Mouse (Mus musculus): Measurements from ENCODE around the gene Peli2. TPM values are rescaled to one million over a fixed set of nuclear protein-coding genes. Genes with fewer than 3 reads are reported as not detected.

The Peli2 gene
- total and polyA plus RNA-seq, 3 experiments = not detected

DNA sequence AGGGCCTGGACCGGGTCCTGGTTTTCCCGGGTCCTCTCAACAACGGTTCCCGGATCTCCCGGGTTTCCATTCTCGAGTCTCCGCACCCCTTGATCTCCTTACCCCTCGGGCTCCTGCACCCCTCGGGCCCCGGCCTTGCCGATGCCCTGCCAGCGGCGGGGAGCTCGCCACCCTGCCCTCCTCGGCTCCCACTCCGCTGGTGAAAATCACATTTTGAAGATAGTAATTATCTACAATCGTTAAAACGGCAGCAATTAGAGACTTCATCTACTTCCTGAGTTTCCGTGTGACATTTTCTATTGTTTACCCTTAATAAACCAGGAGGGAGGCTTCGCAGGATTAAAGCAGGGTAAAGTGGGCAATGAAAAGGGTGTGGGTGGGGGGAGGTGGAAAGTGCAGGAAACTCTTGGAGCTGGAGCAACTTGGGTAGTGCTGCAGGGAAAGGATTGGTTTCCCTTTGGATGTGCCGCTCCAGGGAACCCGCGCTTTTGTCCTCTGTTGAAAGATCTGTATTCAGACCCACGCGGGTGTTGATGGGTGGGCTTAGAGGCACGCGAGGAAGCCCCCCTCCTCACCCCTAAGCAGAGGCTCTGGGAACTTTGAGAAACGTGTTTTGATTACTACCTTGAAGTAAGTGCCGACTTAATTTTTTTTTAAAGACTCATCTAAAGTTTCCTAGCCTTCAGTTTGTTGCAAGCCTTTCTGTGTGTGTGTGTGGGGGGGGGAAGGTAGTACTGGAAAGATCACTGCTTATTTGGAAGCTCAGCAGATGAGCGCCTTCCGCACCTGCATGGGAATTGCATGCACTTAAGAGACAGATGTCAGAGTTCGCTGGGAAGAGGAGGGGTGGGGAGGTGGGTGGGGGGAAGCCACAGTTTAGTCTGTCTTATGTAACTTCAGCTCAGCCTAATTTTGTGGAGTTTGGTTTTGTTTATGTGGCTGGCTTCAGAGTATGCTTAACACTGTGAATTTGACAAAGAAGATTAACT is 1.2 kb downstream of the Peli2 start:
- in situ Hi-C loops (cut with MboI; ENCODE audit: low pct_ligation_motif_present, low pct_unique_long_range_greater_than_20kb, low sequenced_read_pairs) (no loop called here), dilution Hi-C loops (cut with MboI; ENCODE audit: extremely low pct_ligation_motif_present, extremely low pct_unique_long_range_greater_than_20kb, low sequenced_read_pairs) (no loop called here)
- no peak overlapping the region for H3K9ac ChIP-seq (ENCODE audit: insufficient read depth, low read depth)
- H3K27me3 ChIP-seq (replicated peaks) = no peaks in the 10 kb centered on the region
- H3K36me3 ChIP-seq (replicated peaks in 1 of 2; ENCODE audit: control insufficient read depth in 1 of 2, insufficient read depth in 1 of 2, low read length in 1 of 2) = no peaks in the 10 kb centered on the region
- H3K4me3 ChIP-seq (replicated peaks in 1 of 3; ENCODE audit: low read depth in 2 of 3, low read length in 2 of 3, poor library complexity in 1 of 3) = no peak overlapping the region
- peaks cover 3 to 16% of the 10 kb centered on the region in 2 experiments; a peak in 3 of 4 replicates for H3K4me1 ChIP-seq (ENCODE audit: control insufficient read depth in 1 of 2, insufficient read depth in 2 of 2)
- H3K4me2 ChIP-seq (ENCODE audit: insufficient read depth, low read depth, poor library complexity, severe bottlenecking) = no peak overlapping the region
- no peaks in the 10 kb centered on the region for H3K79me2 ChIP-seq (replicated peaks; ENCODE audit: control insufficient read depth, extremely low read depth, insufficient read depth, poor library complexity, severe bottlenecking)
- TF ChIP-seq MAX (IDR thresholded peaks at IDR 0.05; ENCODE audit: low read length) (no peak), MAFK (IDR thresholded peaks at IDR 0.05; ENCODE audit: insufficient replicate concordance, low read length) (no peak), UBTF (IDR thresholded peaks at IDR 0.05; ENCODE audit: low read depth, low read length) (no peak), GABPA (IDR thresholded peaks at IDR 0.05; ENCODE audit: insufficient replicate concordance, low read depth, low read length) (no peak), RAD21 (IDR thresholded peaks at IDR 0.05; ENCODE audit: low read depth, low read length) (no peak), ELF1 (IDR thresholded peaks at IDR 0.05; ENCODE audit: low read depth, low read length) (no peak), SMC3 (IDR thresholded peaks at IDR 0.05; ENCODE audit: low read depth, low read length) (no peak), USF1 (IDR thresholded peaks at IDR 0.05; ENCODE audit: low read depth, low read length) (no peak), TCF12 (IDR thresholded peaks at IDR 0.05; ENCODE audit: low read depth, low read length) (no peak), E2F4 (IDR thresholded peaks at IDR 0.05; ENCODE audit: insufficient replicate concordance, low read depth, low read length) (no peak), SIN3A (IDR thresholded peaks at IDR 0.05; ENCODE audit: low read length) (no peak), KAT2A (IDR thresholded peaks at IDR 0.05; ENCODE audit: insufficient replicate concordance, low read length) (no peak), MEF2A (IDR thresholded peaks at IDR 0.05; ENCODE audit: borderline replicate concordance, low read depth, low read length) (no peak), POLR2A (IDR thresholded peaks at IDR 0.05; ENCODE audit: low read depth, low read length) (no peak), JUN (IDR thresholded peaks at IDR 0.05; ENCODE audit: insufficient read depth, low read depth, low read length) (no peak), CHD1 (IDR thresholded peaks at IDR 0.05; ENCODE audit: low read depth, low read length) (no peak), ZC3H11A (IDR thresholded peaks at IDR 0.05; ENCODE audit: low read depth, low read length) (no peak)
- H3K9me3 ChIP-seq (replicated peaks; ENCODE audit: low read length) = peaks cover 8% of the 10 kb centered on the region
- H3K27ac ChIP-seq (ENCODE audit: insufficient read depth, low read depth) = no peak overlapping the region
- DNase-seq (ENCODE audit: extremely low read depth) = no peak

DNA sequence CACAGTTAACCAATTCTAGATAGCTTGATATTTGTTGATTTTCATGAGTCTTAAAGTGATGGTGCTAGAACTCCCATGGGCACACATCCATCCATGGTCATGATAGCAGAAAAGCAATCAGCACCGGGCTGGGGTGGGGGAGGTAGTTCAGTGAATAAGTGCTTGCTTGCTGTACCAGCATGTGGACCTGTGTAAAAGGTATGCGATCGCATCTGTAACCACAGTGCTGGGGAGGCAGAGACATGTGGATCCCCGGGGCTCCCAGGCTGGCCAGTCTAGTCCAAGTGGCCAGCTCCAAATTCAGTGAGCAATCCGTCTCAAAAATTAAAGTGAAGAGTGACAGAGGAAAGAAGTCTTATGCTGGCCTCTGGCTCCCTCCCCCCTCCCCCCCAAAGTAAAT is 3.4 kb downstream of the Peli2 start:
- H3K9me3 ChIP-seq (replicated peaks; ENCODE audit: low read length) = peaks cover 8% of the 10 kb centered on the region
- no peak overlapping the region for H3K27ac ChIP-seq (ENCODE audit: insufficient read depth, low read depth)
- no peak for TF ChIP-seq IRF4 (IDR thresholded peaks at IDR 0.05; ENCODE audit: low read depth, low read length)
- no peak for TF ChIP-seq MAZ (IDR thresholded peaks at IDR 0.05; ENCODE audit: low read depth, low read length)
- TF ChIP-seq MAFK (IDR thresholded peaks at IDR 0.05; ENCODE audit: insufficient replicate concordance, low read length) = no peak
- H3K27me3 ChIP-seq (replicated peaks) = no peaks in the 10 kb centered on the region
- H3K4me3 ChIP-seq (replicated peaks in 1 of 3; ENCODE audit: low read depth in 2 of 3, low read length in 2 of 3, poor library complexity in 1 of 3) = no peak overlapping the region
- DNase-seq (ENCODE audit: extremely low read depth) = no peak
- no peak overlapping the region for H3K4me2 ChIP-seq (ENCODE audit: insufficient read depth, low read depth, poor library complexity, severe bottlenecking)
- in situ Hi-C loops (cut with MboI; ENCODE audit: low pct_ligation_motif_present, low pct_unique_long_range_greater_than_20kb, low sequenced_read_pairs) (no loop called here), dilution Hi-C loops (cut with MboI; ENCODE audit: extremely low pct_ligation_motif_present, extremely low pct_unique_long_range_greater_than_20kb, low sequenced_read_pairs) (no loop called here)
- no peaks in the 10 kb centered on the region for H3K79me2 ChIP-seq (replicated peaks; ENCODE audit: control insufficient read depth, extremely low read depth, insufficient read depth, poor library complexity, severe bottlenecking)
- no peaks in the 10 kb centered on the region for H3K36me3 ChIP-seq (replicated peaks in 1 of 2; ENCODE audit: control insufficient read depth in 1 of 2, insufficient read depth in 1 of 2, low read length in 1 of 2)
- H3K9ac ChIP-seq (ENCODE audit: insufficient read depth, low read depth) = no peak overlapping the region
- H3K4me1 ChIP-seq (ENCODE audit: control insufficient read depth in 1 of 2, insufficient read depth in 2 of 2) = peaks cover 3 to 16% of the 10 kb centered on the region in 2 experiments; a peak in 3 of 4 replicates
